Mouse (Mus musculus) intestine, embryonic 15.5 days (tissue): ENCODE results near the gene Ash1l. TPM values are rescaled to one million over a fixed set of nuclear protein-coding genes. Genes with fewer than 3 reads are reported as not detected.

Source experiments
- ATAC-seq: fragments of 200-750 bp; cut with Nextera tagmentation; 2 replicates; pipeline ENCODE4 v1.8.0; 2017; ENCODE audit warnings: moderate TSS enrichment, moderate library complexity
- H3K27ac ChIP-seq: fragments of 300-500 bp; sonication (generic); 2 replicates; pipeline ENCODE4 v1.5.1; 2015; ENCODE audit warnings: mild to moderate bottlenecking, inconsistent platforms
- H3K27me3 ChIP-seq: fragments of 300-500 bp; sonication (generic); replicated peaks from 2 replicates; pipeline ENCODE4 v1.6.1; 2015; ENCODE audit warnings: inconsistent platforms
- H3K36me3 ChIP-seq: fragments of 300-500 bp; sonication (generic); 2 replicates; pipeline ENCODE4 v1.6.1; 2015; ENCODE audit warnings: inconsistent platforms
- H3K4me1 ChIP-seq: fragments of 300-500 bp; sonication (generic); replicated peaks from 2 replicates; pipeline ENCODE4 v1.6.1; 2015; ENCODE audit warnings: inconsistent platforms
- H3K4me2 ChIP-seq: fragments of 300-500 bp; sonication (generic); replicated peaks from 2 replicates; pipeline ENCODE4 v1.6.1; 2015; ENCODE audit warnings: mild to moderate bottlenecking, inconsistent platforms
- H3K4me3 ChIP-seq: fragments of 300-500 bp; sonication (generic); replicated peaks from 2 replicates; pipeline ENCODE4 v1.5.1; 2015; ENCODE audit warnings: inconsistent platforms
- H3K9ac ChIP-seq: fragments of 300-500 bp; sonication (generic); 2 replicates; pipeline ENCODE4 v1.6.1; 2015; ENCODE audit warnings: inconsistent platforms
- H3K9me3 ChIP-seq: fragments of 300-500 bp; sonication (generic); 2 replicates; pipeline ENCODE4 v1.6.1; 2016; ENCODE audit warnings: inconsistent platforms
- WGBS: fragments of 180-500 bp; shearing (Covaris S2); methylation state at CpG from one replicate; pipeline ENCODE4 v1.1.7; 2015; 5-methylcytosine and 5-hydroxymethylcytosine counted together
- polyA plus RNA-seq: library from polyadenylated mRNA; unstranded; fragments of >200 nt; fragmentation: Nextera tagmentation; extraction: Ambion mirVana; gene quantifications from 2 replicates; pipeline ENCODE4 v1.2.1, GENCODE M21; 2015

Ash1l gene
- polyA plus RNA-seq, 1 experiment from 2014 or later, result 16.4 TPM

GRCm38 (mm10) chr3:89084654-89085190 is 134.3 kb downstream of the Ash1l start:
- peaks cover 5% of the 10 kb centered on the region; the same call in 1 of the 2 replicates for H3K36me3 ChIP-seq
- H3K4me1 ChIP-seq, result peaks cover 20% of the 10 kb centered on the region
- H3K4me2 ChIP-seq, result no peak overlapping the region
- WGBS, result 83% methylated on average over 12 of the region's 12 CpGs
- no peak overlapping the region for H3K4me3 ChIP-seq
- H3K9ac ChIP-seq, result no peak overlapping the region
- no peaks in the 10 kb centered on the region for H3K27me3 ChIP-seq
- no peak for ATAC-seq
- no peaks in the 10 kb centered on the region for H3K9me3 ChIP-seq
- no peak overlapping the region for H3K27ac ChIP-seq

- Histone ChIP-seq H3K27ac (no peak overlapping the region), H3K4me3 (0 out of 2 replicates have a peak overlapping the region, but pooled peaks have one; percentile 0), H3K9me3 (no peaks in the 10 kb centered on the region), H3K27me3 (peaks cover 7% of the 10 kb centered on the region; the same call in 1 of the 2 replicates), H3K36me3 (no peaks in the 10 kb centered on the region; the same call in 1 of the 2 replicates), H3K4me2 (peak overlapping the region; percentile 96), H3K4me1 (peaks cover 31% of the 10 kb centered on the region), H3K9ac (peak overlapping the region; percentile 0; the same call in 1 of the 2 replicates)
- ATAC-seq, result no peak
- 25% methylated on average over 21 of the region's 21 CpGs for WGBS
These were observed 137.1 kb downstream of the Ash1l start for GRCm38 (mm10) chr3:89087338-89088110.

- Histone ChIP-seq H3K9ac (peak overlapping the region; percentile 56; the same call in 1 of the 2 replicates), H3K27ac (no peak overlapping the region)
These were observed 138.6 kb downstream of the Ash1l start for GRCm38 (mm10) chr3:89088974-89089373.

GRCm38 (mm10) chr3:89089882-89090591 is 139.6 kb downstream of the Ash1l start:
- WGBS, result 1% methylated on average over 39 of the region's 40 CpGs
- Histone ChIP-seq H3K27ac (peak overlapping the region; percentile 82), H3K9ac (peak overlapping the region; percentile 56), H3K27me3 (peaks cover 7% of the 10 kb centered on the region; the same call in 1 of the 2 replicates), H3K9me3 (no peaks in the 10 kb centered on the region), H3K36me3 (peaks cover 5% of the 10 kb centered on the region; the same call in 1 of the 2 replicates), H3K4me2 (peak overlapping the region; percentile 96), H3K4me3 (peak overlapping the region; percentile 52), H3K4me1 (peaks cover 43% of the 10 kb centered on the region)
- peak; percentile 84 for ATAC-seq

More at GRCm38 (mm10) chr3:89088974-89089373, 138.6 kb downstream of the Ash1l start:
- WGBS, result 43% methylated on average over 14 of the region's 14 CpGs
- peak overlapping the region; percentile 52 for H3K4me3 ChIP-seq
- no peaks in the 10 kb centered on the region for H3K9me3 ChIP-seq
- H3K27me3 ChIP-seq, result peaks cover 7% of the 10 kb centered on the region; the same call in 1 of the 2 replicates
- no peak for ATAC-seq
- peak overlapping the region; percentile 96 for H3K4me2 ChIP-seq
- peaks cover 42% of the 10 kb centered on the region for H3K4me1 ChIP-seq
- no peaks in the 10 kb centered on the region; the same call in 1 of the 2 replicates for H3K36me3 ChIP-seq

GRCm38 (mm10) chr3:89090694-89091655 is 140.6 kb downstream of the Ash1l start:
- under 1% methylated on average over 67 of the region's 74 CpGs for WGBS
- peak overlapping the region; percentile 82 for H3K27ac ChIP-seq
- no peaks in the 10 kb centered on the region for H3K9me3 ChIP-seq
- peak; percentile 79 for ATAC-seq
- H3K4me1 ChIP-seq, result peaks cover 43% of the 10 kb centered on the region
- peaks cover 7% of the 10 kb centered on the region; the same call in 1 of the 2 replicates for H3K27me3 ChIP-seq
- H3K4me2 ChIP-seq, result peak overlapping the region; percentile 96
- peak overlapping the region; percentile 56 for H3K9ac ChIP-seq
- H3K4me3 ChIP-seq, result peak overlapping the region; percentile 52
- H3K36me3 ChIP-seq, result peaks cover 7% of the 10 kb centered on the region; the same call in 1 of the 2 replicates

GRCm38 (mm10) chr3:89091811-89092508 is 141.5 kb downstream of the Ash1l start:
- Histone ChIP-seq H3K4me1 (peaks cover 43% of the 10 kb centered on the region), H3K27ac (no peak overlapping the region; the same call in 1 of the 2 replicates), H3K9me3 (no peaks in the 10 kb centered on the region), H3K9ac (peak overlapping the region; percentile 56; the same call in 1 of the 2 replicates), H3K36me3 (peaks cover 14% of the 10 kb centered on the region), H3K27me3 (peaks cover 7% of the 10 kb centered on the region; the same call in 1 of the 2 replicates), H3K4me3 (peak overlapping the region; percentile 52; the same call in 1 of the 2 replicates), H3K4me2 (peak overlapping the region; percentile 96)
- 24% methylated on average over 20 of the region's 20 CpGs for WGBS
- ATAC-seq, result no peak

GRCm38 (mm10) chr3:89092509-89093090 is 142.2 kb downstream of the Ash1l start:
- H3K27ac ChIP-seq, result no peak overlapping the region
- H3K4me3 ChIP-seq, result peak overlapping the region; percentile 26
- 33% methylated on average over 11 of the region's 11 CpGs for WGBS
- peak overlapping the region; percentile 96 for H3K4me2 ChIP-seq
- H3K36me3 ChIP-seq, result peaks cover 14% of the 10 kb centered on the region
- ATAC-seq, result no peak
- H3K4me1 ChIP-seq, result peaks cover 41% of the 10 kb centered on the region
- H3K9ac ChIP-seq, result peak overlapping the region; percentile 37; the same call in 1 of the 2 replicates
- peaks cover 7% of the 10 kb centered on the region; the same call in 1 of the 2 replicates for H3K27me3 ChIP-seq
- no peaks in the 10 kb centered on the region for H3K9me3 ChIP-seq

GRCm38 (mm10) chr3:89093175-89093574 is 142.8 kb downstream of the Ash1l start, which contains the start of gene Rusc1:
Gene Rusc1, minus strand, starts transcription at chr3:89093311.
- Histone ChIP-seq H3K27me3 (peaks cover 7% of the 10 kb centered on the region; the same call in 1 of the 2 replicates), H3K9me3 (no peaks in the 10 kb centered on the region), H3K36me3 (peaks cover 16% of the 10 kb centered on the region), H3K4me2 (peak within 1 kb of the TSS; percentile 96), H3K27ac (no peak within 1 kb of the TSS), H3K4me1 (peaks cover 35% of the 10 kb centered on the region), H3K4me3 (peak within 1 kb of the TSS; percentile 26), H3K9ac (peak within 1 kb of the TSS; percentile 37; the same call in 1 of the 2 replicates)
- peak; percentile 42 for ATAC-seq
- 1% methylated on average over 18 of the region's 18 CpGs for WGBS

- no peak for ATAC-seq
- Histone ChIP-seq H3K4me2 (no peak overlapping the region), H3K9me3 (no peaks in the 10 kb centered on the region), H3K27me3 (peaks cover 7% of the 10 kb centered on the region; the same call in 1 of the 2 replicates), H3K4me3 (no peak overlapping the region), H3K4me1 (peaks cover 34% of the 10 kb centered on the region), H3K27ac (no peak overlapping the region), H3K9ac (no peak overlapping the region), H3K36me3 (peaks cover 21% of the 10 kb centered on the region)
- 81% methylated on average over 10 of the region's 10 CpGs for WGBS
These were observed 143.6 kb downstream of the Ash1l start for GRCm38 (mm10) chr3:89094021-89094420.

GRCm38 (mm10) chr3:89100811-89101210 is 150.4 kb downstream of the Ash1l start, which contains the start of gene Gm43738:
Gene Gm43738, minus strand, starts transcription at chr3:89101099.
- ATAC-seq, result no peak
- peaks cover 14% of the 10 kb centered on the region for H3K36me3 ChIP-seq
- peak within 1 kb of the TSS; percentile 87 for H3K4me2 ChIP-seq
- peak within 1 kb of the TSS; percentile 73 for H3K27ac ChIP-seq
- H3K4me1 ChIP-seq, result peaks cover 29% of the 10 kb centered on the region
- peak within 1 kb of the TSS; percentile 68 for H3K9ac ChIP-seq
- 42% methylated on average over 7 of the region's 7 CpGs for WGBS
- no peaks in the 10 kb centered on the region for H3K27me3 ChIP-seq
- peak within 1 kb of the TSS; percentile 56 for H3K4me3 ChIP-seq
- H3K9me3 ChIP-seq, result no peaks in the 10 kb centered on the region
